Mouse (Mus musculus) natural killer cell, adult 2 months (primary cell): ENCODE data around the gene Acbd4.

Experiments
- DNase-seq, 2 experiments: peaks; one replicate each; pipeline ENCODE4 v3.0.0; 2022; ENCODE audit warnings: low spot score in 2 of 2

Acbd4 gene

GRCm38 (mm10) chr11:103093306-103093705 lies 8.2 kb upstream of the Acbd4 start:
- no peak for DNase-seq

DNA sequence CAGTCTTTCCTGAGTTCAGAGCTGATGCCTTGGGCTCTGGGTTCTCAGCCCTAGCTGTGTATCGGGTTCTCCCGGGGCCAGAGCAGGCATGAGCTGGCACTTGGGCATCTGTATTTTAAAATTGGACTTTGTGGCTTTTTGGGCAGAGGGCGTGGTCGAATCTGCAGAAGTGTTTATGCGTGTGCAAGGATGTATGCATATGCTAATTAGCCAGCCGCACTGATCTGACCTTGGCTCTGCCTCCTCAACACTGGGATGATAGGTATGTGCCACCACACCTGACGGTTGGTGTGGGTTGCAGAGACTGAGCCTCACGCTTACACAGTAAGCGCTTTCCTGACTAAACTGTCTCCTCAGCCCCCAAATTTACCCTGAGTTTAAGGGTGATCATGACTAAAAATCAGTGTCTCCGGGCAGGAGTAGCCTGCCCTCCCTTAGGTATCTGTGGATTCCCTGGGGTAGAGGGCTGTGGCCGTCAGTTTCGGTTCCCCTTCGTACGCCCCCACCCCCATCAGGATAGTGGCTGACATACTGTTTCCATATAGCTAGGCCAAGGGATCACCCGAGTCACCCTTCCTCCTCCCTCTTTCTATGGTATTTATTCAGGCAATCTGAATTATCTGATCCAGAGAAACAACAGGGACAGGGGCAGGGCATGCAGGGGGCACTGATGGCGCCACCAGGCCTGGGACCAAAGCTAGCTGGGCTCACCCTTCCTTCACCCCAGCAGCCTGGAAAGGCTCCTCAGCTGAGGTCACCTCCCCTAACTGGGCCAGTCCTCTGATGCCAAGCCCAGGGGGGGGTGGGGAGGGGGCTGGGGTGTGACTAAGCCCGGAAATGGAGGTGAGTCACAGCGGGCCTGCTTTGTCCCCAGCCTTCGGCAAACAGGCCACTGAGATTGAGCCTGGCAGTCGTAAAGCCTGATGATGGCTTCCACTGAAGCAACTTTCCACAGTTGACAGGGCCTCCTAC lies 7.3 kb upstream of the Acbd4 start:
- peak; percentile 29 to 47 for DNase-seq

DNA sequence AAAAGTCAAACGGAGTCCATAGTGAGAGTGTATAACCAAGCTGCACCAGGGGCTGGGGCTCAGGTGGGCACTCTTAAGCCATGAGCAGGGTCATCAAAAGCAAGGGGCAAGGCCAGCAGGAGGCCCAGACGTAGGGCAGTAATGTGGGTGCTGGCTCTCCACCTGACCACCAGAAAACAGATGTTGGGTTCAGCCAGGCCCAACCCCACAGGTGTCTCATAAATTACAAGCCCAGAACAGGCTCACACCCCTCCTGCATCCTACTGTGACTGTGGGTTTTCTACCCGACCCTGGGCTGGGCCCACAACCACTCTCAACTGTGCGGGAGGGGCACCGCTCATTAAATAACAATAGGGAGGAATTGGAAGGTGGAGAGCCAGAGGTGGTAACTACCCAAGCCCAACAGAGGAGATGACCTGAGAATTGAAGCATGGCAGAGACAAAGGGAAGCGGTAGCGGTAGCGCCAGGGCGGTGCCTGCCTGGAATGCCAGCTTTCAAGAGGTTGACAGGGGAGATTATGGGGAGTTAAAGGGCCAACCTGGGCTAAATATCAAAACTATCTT lies 6.3 kb upstream of the Acbd4 start:
- no peak for DNase-seq

- DNase-seq, result no peak
Measured at GRCm38 (mm10) chr11:103095801-103096200, 5.7 kb upstream of the Acbd4 start.

- DNase-seq, result no peak
Measured at GRCm38 (mm10) chr11:103096979-103097894, 4.2 kb upstream of the Acbd4 start.

DNA sequence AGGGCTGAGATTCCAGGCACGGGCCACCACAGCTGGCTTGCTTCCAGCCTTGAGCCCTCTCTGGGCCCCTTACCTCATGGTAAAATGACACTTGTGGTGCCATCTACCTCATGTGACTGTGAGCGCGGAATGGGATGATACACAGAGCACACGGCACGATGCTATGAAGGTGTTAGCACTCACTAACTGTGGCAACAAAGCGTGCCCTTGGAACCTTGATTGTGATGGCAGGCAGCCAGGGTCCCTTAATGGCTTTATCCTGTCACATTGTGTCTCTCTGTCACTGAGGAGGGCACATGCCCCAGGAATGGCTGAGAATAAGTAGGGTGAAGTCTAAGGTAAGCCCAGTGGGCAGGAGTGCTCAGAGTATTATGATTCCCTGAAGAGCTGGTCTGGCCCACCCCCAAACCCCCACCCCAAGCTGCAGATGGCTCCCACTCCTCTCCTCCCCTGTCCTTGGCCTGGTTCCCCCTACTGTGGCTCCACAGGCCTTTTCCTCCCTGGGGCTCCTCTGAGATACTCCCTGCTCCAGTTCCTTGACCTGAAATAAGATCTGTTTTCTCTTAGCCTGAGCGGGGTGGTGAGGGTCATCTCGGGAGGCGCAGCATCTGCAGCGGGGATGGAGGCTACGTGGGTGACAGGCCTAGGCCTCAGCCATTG lies 2.8 kb upstream of the Acbd4 start:
- no peak for DNase-seq

DNA sequence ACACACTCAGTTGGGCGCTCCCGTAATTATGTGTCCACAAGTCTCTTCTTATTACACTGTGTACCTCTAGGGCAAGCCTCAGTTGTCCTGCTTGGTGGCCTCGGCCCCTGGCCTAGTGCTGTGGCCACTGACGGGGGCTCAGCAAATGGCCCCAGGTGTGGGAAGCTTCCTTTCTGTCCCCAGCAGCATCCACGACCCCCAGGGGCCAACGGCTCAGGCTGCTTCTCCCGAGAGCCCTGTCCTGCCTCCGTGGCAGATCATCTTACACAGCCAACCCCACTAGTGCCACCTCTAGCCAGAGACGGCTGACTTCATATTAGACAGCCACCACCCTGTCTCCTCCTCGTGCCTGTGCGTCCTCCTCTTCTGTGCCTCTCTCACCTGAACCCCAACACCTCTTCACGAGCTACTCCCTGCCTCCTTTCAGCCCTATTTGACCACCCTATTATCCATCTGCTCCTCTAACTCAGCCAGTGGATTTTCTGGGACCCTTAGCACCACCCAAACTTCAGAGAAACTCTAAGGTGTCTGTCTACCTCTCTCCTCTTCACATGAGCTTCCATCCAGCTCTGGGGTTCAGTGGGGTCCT lies 2.0 kb upstream of the Acbd4 start:
- DNase-seq, result no peak

DNA sequence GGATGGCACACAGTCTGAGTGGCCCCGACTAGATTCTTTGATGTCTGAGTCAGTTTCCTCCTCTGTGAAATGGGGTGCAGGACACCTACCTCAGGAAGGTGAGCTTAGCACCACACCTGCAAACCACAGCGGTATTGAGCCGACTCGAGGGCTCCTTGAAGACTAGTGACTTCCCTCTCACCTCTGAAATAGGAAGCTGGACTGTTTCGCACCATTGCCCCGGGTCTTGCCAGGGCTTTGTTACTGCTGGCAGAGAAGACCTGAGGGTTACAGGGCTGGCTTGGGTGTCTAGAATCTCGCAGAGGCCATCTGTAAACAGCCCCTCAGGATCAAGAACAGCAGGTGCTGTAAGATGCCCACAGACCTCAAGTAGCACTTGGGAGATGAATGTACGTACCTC lies 1.1 kb upstream of the Acbd4 start:
- no peak for DNase-seq

- peak; percentile 53 to 55 for DNase-seq
Measured at GRCm38 (mm10) chr11:103101866-103102501, 502 bp downstream of the Acbd4 start.

DNA sequence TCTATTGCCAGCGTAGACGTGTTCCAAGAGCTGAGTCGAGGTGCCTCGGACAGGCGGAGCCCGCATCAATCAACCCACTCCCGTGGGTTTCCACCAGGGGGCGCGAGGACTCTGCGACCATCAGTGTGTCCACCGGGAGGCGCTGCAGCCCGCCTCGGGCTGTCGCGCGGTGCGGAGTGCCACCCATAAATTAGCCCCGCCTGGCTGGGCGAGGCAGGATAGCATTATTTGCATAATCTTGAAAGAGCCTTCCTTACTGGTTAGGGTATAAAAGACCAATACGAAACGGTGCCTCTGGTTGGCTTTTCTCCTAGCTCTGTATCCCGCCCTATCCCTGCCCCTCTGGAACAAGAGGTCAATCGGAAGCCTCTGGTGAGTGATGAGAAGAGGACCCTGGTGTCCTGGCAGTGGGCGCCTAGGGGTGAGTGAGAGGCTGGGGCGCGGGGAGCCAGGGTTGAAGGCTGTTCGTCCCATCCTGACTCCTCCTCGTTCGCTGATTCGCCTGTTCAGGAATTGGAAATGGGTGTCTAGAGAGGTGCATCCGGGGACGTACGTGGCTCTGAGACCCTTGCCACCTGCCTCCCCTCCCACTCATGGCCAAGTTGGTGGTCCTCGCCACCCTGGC lies 1.4 kb downstream of the Acbd4 start:
- peak; percentile 98 for DNase-seq

DNA sequence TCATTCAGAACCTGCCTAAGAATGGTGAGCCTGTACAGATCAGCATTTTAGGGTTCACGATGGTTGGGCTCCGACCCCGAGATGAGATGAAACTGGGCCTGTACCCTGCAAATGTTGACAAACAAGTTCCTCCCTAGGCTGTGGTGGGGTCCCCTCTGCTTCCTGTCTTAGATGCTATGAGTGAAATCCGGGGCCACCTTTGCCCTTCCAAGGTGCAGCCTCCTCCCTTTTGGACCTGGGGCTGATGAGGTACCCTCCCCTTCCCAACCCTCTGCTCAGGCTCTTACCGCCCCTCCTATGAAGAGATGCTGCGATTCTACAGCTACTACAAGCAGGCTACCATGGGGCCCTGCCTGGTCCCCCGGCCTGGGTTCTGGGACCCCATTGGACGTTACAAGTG lies 2.1 kb downstream of the Acbd4 start:
- DNase-seq, result no peak

DNA sequence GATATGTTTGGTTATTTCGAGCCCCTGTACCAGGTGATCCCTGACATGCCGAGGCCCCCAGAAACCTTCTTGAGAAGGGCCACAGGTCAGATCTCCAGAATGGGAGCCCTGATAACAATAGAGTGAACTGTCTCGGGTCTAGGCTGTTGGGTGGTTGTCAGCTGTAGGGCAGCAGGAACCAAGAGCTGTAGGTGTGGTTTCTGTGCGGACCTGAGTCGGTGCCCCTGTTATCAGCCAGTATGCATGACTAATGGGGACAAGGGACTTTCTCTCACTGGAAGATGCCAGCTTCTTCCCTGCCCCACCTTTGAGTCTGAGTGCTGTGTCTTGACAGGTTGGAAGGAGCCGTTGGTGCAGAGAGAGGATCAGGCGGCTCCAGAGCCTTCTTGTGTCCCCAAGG lies 3.0 kb downstream of the Acbd4 start:
- DNase-seq, result no peak

DNA sequence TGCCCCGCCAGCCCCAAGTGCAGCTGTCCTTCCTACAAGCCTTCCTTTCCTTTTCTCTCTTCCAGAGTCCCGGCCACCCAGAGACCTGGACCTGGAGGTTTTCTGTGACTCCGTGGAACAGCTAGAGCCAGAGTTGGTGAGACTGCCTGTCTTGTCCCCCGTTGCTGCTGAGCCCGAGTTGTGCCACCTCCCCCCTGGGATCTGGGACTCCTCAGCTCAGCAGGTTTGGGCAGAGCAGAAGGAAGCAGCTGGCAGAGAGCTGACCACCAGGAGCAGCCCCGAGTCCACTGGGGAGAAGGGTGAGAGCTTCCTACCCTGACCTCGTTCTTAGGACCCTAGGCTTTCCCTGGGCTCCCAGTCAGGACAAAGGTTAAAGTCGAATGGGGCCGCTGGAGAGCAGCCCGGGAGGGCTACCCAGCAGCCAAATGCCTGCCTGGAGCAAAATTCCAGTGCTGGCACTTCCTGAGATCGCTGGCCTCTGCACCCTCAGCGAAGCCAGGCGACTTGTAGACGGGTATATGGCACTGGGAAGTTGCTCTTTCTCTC lies 3.8 kb downstream of the Acbd4 start:
- DNase-seq, result no peak

GRCm38 (mm10) chr11:103105810-103106209 lies 4.3 kb downstream of the Acbd4 start:
- DNase-seq, result no peak

- no peak for DNase-seq
Measured at GRCm38 (mm10) chr11:103106386-103106785, 4.9 kb downstream of the Acbd4 start.

GRCm38 (mm10) chr11:103111301-103111700 lies 9.8 kb downstream of the Acbd4 start:
- DNase-seq, result no peak

DNA sequence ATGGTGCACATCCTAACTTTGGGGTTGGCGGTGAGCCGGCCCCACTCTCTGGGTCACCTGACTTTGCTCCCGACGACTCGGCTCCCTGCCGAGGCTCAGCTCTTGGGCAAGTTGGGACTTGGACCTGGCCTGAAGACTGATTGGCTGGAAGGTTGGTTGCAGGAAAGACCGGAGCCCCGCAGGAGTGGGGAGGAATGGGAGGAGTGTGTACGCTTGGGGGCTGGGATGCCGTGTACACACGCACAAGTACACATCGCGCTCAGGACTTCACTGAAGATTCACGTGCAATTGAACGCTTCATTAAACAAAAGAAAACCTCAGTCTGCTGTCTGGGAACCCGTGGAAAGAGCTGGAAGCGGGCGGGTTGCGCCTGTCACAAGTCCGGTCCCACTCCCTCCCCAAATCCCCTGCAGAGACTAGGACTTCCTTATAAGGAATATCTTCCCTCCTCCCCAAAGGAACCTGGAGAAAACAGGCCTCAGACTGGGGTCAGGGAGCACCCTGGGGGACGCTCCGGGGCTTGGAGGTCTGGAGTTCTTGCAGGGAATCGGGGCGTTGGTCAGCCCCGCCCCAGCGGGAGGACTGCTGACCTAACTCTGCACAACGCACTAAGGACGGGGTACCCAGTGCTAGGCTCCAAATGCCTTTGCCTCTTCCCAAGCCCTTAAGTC lies 10.5 kb downstream of the Acbd4 start:
- DNase-seq, result no peak

DNA sequence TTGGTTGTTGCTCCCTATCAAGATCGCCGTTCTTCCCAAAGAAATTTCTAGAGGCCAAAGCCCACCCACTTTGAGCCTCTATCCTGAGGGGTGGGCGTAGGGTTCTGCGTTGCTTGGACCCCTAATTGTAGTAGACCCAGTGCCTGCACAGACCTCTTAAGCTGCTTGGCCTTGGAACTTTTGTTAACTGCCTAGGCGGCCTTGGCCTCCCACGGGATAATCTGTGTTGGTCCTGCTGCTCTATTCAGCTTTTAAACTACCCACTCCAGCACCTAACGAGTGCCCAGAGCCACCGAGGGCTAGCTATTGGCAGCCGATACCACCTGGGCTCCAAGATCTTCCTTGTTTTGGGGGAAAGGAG lies 11.1 kb downstream of the Acbd4 start:
- DNase-seq, result no peak

DNA sequence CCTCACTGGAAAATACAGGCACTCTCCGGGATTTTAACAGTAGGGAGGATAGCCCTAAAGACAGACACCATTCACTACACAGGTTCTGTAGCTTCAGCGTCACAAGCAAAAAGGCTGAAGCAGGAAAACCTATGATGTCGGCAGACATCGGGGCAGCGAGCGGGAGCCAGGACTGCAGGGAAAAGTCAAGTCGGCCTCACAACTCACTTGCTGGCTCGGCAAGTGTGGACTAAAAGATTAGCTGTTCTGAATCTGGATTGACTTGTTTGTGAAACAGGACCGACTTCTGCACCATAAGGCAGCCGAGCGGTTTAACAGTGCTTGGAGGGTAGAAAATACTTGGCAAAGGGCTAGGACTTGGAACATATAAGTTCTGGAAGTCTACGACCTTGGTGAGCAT lies 11.5 kb downstream of the Acbd4 start:
- DNase-seq, result no peak

DNA sequence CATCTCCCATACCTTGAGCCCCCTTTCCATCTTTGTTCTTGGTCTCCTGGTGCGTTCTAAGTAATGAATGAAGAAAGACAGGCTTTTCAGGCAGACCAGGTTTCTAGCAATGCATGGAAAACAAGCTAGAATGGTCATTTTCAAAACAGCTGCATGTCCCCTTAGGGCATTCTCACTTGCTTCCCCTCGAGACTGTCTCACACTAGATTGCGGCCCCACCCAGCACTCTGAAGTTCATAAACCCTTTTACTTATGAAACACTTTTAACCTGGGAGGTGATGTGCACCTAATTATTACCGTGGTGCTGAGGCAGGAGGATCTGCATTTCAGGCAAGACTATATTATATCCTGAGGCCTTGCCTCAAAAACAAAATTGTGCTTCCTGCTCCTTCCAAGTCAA lies 12.3 kb downstream of the Acbd4 start:
- DNase-seq, result no peak
